Mouse (Mus musculus): ENCODE measurements around the gene Isg15. TPM values are rescaled to one million over a fixed set of nuclear protein-coding genes. Genes with fewer than 3 reads are reported as not detected.

Gene Isg15
- polyA plus RNA-seq (2015; fragmentation: Nextera tagmentation; extraction: Ambion mirVana): 1.4 and 1.8 TPM in 2 replicates

DNA sequence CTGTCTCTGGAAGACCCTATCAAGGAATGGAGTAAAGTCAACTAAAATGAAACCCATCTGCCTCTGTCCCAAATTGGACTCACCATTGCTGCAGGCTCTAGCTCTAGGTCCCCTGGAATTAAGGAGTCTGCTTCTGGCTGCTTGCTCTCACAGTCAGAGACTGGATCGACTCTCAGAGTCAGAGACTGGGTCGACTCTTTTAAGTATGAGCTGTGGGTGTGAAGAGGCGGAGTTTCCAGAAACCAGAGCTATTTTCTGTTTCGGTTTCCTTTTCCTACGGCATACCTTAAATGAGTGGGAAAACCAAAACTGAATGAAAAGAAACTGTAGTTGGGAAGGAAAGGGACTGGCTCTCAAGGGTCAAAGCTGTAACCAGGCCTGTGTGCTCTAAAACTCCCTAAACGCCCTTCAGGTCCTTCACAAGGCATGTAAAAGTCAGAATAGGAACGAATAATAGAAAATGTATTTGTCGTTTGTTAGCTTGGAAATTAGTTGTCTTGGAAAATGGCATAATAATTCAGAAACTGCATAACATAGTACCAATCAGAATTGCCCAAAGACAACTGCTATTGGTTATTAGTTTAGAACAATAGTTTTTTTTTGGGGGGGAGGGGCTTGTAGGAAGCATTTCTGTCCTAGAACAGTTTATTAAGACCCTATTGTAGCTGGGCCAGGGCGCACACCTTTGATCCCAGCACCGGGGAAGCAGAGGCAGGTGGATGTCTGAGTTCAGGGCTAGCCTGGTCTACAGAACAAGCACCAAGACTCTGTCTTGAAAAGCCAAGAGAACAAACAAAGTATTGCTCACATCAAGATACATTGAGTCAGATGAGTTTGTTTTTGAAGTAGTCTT lies at the start of gene Isg15:
Isg15 (minus strand) TSS at position 196 of the 853 bp plus-strand sequence.
- WGBS: 61% methylated on average over 10 of the region's 10 CpGs

DNA sequence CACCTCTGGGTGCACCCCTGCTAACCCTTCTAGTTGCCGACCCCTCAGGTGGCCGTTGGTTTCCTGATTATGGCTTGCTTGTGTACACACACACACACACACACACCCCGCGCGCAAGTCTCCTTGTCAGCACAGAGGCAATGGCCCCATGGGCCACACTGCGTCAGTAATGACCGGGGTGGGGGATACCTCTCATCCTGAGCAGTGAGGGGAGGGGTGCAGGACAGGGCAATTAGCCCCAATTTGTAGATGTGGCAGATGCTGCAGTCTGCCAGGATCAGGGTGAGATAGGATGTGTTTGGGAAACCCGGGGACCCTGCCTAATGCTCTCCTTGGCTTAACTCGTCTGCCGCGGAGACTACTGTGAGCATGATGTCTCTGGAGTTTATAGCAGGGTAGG lies 48.9 kb upstream of the Isg15 start:
- Histone ChIP-seq H3K27ac (ENCODE audit: low read depth, low read length) (no peak overlapping the region), H3K36me3 (ENCODE audit: control insufficient read depth, insufficient read depth, low read length) (peaks cover 33% of the 10 kb centered on the region), H3K4me2 (ENCODE audit: low read length) (no peak overlapping the region), H3K9ac (ENCODE audit: low read depth, low read length) (no peak overlapping the region), H3K27me3 (replicated peaks; ENCODE audit: control insufficient read depth, insufficient read depth, low read length) (peaks cover 3% of the 10 kb centered on the region), H3K4me1 (ENCODE audit: control insufficient read depth, insufficient read depth, low read depth, low read length) (0 out of 2 replicates have a peak, but pooled peaks cover 3% of the 10 kb centered on the region), H3K9me3 (ENCODE audit: control insufficient read depth, low read length) (no peaks in the 10 kb centered on the region), H3K4me3 (ENCODE audit: low read length) (no peak overlapping the region)
- ATAC-seq: no peak
- WGBS: 73% methylated on average over 11 of the region's 11 CpGs

More for the DNA sequence above, at the start of gene Isg15:
- Histone ChIP-seq H3K4me3 (ENCODE audit: low read length) (no peak within 1 kb of the TSS), H3K9ac (ENCODE audit: low read depth, low read length) (no peak within 1 kb of the TSS), H3K4me2 (ENCODE audit: low read length) (no peak within 1 kb of the TSS), H3K27ac (ENCODE audit: low read depth, low read length) (no peak within 1 kb of the TSS), H3K4me1 (ENCODE audit: control insufficient read depth, insufficient read depth, low read depth, low read length) (peaks cover 23% of the 10 kb centered on the region), H3K27me3 (replicated peaks; ENCODE audit: control insufficient read depth, insufficient read depth, low read length) (0 out of 2 replicates have a peak, but pooled peaks cover 2% of the 10 kb centered on the region), H3K36me3 (ENCODE audit: control insufficient read depth, insufficient read depth, low read length) (no peaks in the 10 kb centered on the region), H3K9me3 (ENCODE audit: control insufficient read depth, low read length) (no peaks in the 10 kb centered on the region)
- ATAC-seq: no peak

DNA sequence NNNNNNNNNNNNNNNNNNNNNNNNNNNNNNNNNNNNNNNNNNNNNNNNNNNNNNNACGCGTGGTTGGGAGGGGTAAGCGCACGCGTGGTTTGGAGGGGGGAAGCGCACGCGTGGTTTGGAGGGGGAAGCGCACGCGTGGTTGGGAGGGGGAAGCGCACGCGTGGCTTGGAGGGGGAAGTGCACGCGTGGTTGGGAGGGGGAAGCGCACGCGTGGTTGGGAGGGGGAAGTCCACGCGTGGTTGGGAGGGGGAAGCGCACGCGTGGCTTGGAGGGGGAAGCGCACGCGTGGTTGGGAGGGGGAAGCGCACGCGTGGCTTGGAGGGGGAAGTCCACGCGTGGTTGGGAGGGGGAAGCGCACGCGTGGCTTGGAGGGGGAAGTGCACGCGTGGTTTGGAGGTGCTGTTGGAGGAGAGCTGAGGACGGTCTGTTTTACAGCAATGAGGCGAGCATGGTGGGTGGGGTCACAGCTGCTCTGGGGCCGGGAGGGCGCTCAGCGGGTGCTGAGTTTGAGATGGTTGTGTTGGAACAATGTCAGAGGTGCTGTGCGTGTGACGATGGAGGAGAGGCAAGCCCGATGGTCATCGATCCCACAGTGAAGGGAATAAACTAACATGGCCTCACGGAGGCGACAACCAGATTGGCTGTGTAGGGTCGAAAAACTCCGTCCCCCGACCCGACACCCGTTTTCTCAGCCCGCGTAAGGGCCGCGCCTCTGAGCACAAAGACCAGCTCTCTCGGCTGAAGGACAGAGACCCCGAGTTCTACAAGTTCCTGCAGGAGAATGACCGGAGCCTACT lies 36.2 kb upstream of the Isg15 start:
- Histone ChIP-seq H3K4me3 (ENCODE audit: low read length) (peak overlapping the region; percentile 95), H3K9ac (ENCODE audit: low read depth, low read length) (peak overlapping the region; percentile 85; the same call in 1 of the 2 replicates), H3K36me3 (ENCODE audit: control insufficient read depth, insufficient read depth, low read length) (peaks cover 40% of the 10 kb centered on the region), H3K9me3 (ENCODE audit: control insufficient read depth, low read length) (no peaks in the 10 kb centered on the region), H3K4me2 (ENCODE audit: low read length) (peak overlapping the region; percentile 97), H3K4me1 (ENCODE audit: control insufficient read depth, insufficient read depth, low read depth, low read length) (peaks cover 13% of the 10 kb centered on the region), H3K27ac (ENCODE audit: low read depth, low read length) (peak overlapping the region; percentile 92; the same call in 1 of the 2 replicates), H3K27me3 (replicated peaks; ENCODE audit: control insufficient read depth, insufficient read depth, low read length) (no peaks in the 10 kb centered on the region)
- 22% methylated on average over 55 of the region's 60 CpGs for WGBS
- no peak for ATAC-seq

DNA sequence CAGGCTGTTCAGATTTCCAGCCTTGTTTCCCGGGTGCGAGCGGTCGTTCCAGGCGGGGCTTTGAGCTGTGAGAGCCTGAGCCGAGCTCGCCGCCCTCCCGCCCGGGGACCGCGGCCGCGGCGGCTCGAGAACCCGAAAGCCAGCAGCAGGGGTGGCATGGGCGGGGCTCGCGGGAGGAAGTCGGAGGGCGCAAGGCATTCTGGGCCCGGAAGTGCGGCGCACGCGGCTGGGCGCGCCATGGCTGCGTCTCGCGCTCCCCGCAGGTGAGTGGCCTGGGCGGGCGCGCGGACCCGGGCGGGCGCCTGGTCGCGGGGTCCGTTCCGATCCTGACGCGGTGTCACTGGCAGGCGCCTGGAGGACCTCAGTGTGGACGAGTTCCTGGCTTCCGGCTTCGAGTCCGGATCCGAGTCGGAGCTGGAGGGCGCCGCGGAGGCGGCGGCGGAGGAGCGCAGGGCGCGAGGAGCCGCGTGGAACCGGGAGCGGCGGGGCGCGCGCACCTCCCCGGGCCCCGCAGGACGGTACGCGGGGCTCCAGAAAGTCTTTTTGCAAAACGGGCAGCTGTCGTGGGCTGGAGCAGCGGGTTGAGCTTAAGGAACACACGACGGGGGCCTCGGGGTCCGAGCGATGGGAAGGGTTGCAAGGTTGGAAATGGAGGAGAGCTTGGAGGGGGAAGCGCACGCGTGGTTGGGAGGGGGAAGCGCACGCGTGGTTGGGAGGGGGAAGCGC lies 35.4 kb upstream of the Isg15 start, which contains the start of gene Noc2l:
Noc2l (plus strand) TSS at position 203 of the 726 bp plus-strand sequence.
- H3K4me1 ChIP-seq (ENCODE audit: control insufficient read depth, insufficient read depth, low read depth, low read length): peaks cover 13% of the 10 kb centered on the region
- under 1% methylated on average over 65 of the region's 90 CpGs for WGBS
- peaks cover 40% of the 10 kb centered on the region for H3K36me3 ChIP-seq (ENCODE audit: control insufficient read depth, insufficient read depth, low read length)
- ATAC-seq: peak; percentile 89
- peak within 1 kb of the TSS; percentile 97 for H3K4me2 ChIP-seq (ENCODE audit: low read length)
- no peaks in the 10 kb centered on the region for H3K27me3 ChIP-seq (replicated peaks; ENCODE audit: control insufficient read depth, insufficient read depth, low read length)
- peak within 1 kb of the TSS; percentile 85 for H3K9ac ChIP-seq (ENCODE audit: low read depth, low read length)
- peak within 1 kb of the TSS; percentile 92 for H3K27ac ChIP-seq (ENCODE audit: low read depth, low read length)
- H3K4me3 ChIP-seq (ENCODE audit: low read length): peak within 1 kb of the TSS; percentile 95
- no peaks in the 10 kb centered on the region for H3K9me3 ChIP-seq (ENCODE audit: control insufficient read depth, low read length)

DNA sequence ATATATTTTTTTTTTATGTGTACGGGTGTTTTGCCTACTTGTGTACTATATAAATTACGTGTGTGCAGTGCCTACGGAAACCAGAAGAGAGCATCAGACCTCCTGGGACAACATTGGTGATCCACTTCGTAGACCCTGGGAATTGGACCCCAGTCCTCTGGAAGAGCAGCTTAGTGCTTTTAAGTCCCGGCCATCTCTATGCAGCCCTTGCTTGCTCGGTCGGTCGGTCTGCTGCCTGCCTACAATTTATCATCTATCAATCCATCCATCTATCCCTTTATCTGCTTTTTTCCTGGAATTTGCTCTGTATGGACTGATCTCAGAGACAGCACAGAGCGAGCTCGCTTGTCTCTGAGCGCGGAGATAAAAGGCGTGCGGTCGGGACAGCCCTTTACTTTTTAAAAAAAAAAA lies 34.7 kb upstream of the Isg15 start:
- Histone ChIP-seq H3K4me2 (ENCODE audit: low read length) (peak overlapping the region; percentile 97), H3K4me3 (ENCODE audit: low read length) (peak overlapping the region; percentile 95), H3K4me1 (ENCODE audit: control insufficient read depth, insufficient read depth, low read depth, low read length) (peaks cover 13% of the 10 kb centered on the region), H3K36me3 (ENCODE audit: control insufficient read depth, insufficient read depth, low read length) (peaks cover 40% of the 10 kb centered on the region), H3K9ac (ENCODE audit: low read depth, low read length) (peak overlapping the region; percentile 85), H3K27me3 (replicated peaks; ENCODE audit: control insufficient read depth, insufficient read depth, low read length) (no peaks in the 10 kb centered on the region), H3K9me3 (ENCODE audit: control insufficient read depth, low read length) (no peaks in the 10 kb centered on the region), H3K27ac (ENCODE audit: low read depth, low read length) (peak overlapping the region; percentile 92)
- WGBS: under 1% methylated on average over 15 of the region's 15 CpGs
- ATAC-seq: peak; percentile 46

DNA sequence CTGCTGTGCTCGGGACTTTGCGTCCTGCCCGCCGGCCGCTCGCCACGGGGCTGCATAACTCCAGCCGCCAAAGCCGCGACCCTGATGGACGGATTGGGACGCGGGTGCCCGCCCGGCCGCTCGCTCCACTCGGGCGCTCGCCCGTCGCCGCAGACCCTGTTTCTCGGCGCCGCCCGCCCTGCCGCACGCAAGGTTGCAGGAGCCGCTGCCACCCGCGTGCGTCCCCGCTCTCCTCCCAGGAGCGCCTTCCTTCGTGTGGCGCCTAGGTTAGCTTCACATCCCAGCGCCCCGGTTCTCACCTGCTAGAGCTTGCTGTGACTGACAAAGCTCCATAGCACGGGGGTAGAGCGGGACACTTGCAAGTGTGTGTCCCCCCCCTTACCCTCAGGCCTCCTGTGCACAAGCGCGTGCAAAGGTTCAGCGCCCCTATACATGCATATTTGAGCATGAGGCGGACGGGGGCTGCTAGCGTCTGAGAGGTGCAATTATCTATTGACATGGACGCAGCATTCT lies 34.1 kb upstream of the Isg15 start, which contains the start of gene Plekhn1:
Plekhn1 (minus strand) TSS at position 157 of the 513 bp plus-strand sequence.
- H3K4me2 ChIP-seq (ENCODE audit: low read length): peak within 1 kb of the TSS; percentile 97
- no peaks in the 10 kb centered on the region for H3K9me3 ChIP-seq (ENCODE audit: control insufficient read depth, low read length)
- 0% methylated on average over 31 of the region's 48 CpGs for WGBS
- peak; percentile 64 for ATAC-seq
- H3K27ac ChIP-seq (ENCODE audit: low read depth, low read length): peak within 1 kb of the TSS; percentile 92
- peak within 1 kb of the TSS; percentile 95 for H3K4me3 ChIP-seq (ENCODE audit: low read length)
- no peaks in the 10 kb centered on the region for H3K27me3 ChIP-seq (replicated peaks; ENCODE audit: control insufficient read depth, insufficient read depth, low read length)
- peaks cover 40% of the 10 kb centered on the region for H3K36me3 ChIP-seq (ENCODE audit: control insufficient read depth, insufficient read depth, low read length)
- H3K9ac ChIP-seq (ENCODE audit: low read depth, low read length): peak within 1 kb of the TSS; percentile 85
- peaks cover 13% of the 10 kb centered on the region for H3K4me1 ChIP-seq (ENCODE audit: control insufficient read depth, insufficient read depth, low read depth, low read length)

DNA sequence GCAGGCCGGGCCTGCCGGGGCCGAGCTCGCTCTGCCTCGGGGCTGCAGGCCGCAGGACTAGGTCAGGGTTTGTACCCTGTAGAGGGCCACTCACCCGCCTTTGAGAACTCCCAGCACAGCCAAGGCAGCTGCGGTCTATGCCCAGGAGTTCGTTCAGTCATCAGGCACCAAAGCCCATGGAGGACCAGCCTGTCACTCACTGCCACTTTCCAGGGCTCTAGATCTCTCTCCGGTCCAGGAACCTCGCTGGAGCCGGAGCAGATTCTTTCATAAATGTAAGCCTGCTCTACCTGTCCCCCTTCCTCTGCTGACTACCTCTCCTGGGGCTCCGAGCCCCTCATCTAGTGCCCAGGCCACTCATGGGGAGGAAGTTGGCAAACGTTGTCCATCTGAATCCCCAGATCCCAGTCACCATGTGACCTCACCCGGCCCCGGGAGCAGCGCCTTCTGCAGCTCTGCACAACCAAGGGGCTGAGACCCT lies 33.4 kb upstream of the Isg15 start:
- Histone ChIP-seq H3K4me3 (ENCODE audit: low read length) (peak overlapping the region; percentile 95), H3K9ac (ENCODE audit: low read depth, low read length) (peak overlapping the region; percentile 84), H3K27ac (ENCODE audit: low read depth, low read length) (peak overlapping the region; percentile 92), H3K27me3 (replicated peaks; ENCODE audit: control insufficient read depth, insufficient read depth, low read length) (no peaks in the 10 kb centered on the region), H3K36me3 (ENCODE audit: control insufficient read depth, insufficient read depth, low read length) (peaks cover 39% of the 10 kb centered on the region), H3K4me1 (ENCODE audit: control insufficient read depth, insufficient read depth, low read depth, low read length) (peaks cover 13% of the 10 kb centered on the region), H3K9me3 (ENCODE audit: control insufficient read depth, low read length) (no peaks in the 10 kb centered on the region), H3K4me2 (ENCODE audit: low read length) (peak overlapping the region; percentile 97)
- ATAC-seq: 0 out of 2 replicates have a peak, but pooled peaks have one; percentile 38
- 3% methylated on average over 17 of the region's 17 CpGs for WGBS

DNA sequence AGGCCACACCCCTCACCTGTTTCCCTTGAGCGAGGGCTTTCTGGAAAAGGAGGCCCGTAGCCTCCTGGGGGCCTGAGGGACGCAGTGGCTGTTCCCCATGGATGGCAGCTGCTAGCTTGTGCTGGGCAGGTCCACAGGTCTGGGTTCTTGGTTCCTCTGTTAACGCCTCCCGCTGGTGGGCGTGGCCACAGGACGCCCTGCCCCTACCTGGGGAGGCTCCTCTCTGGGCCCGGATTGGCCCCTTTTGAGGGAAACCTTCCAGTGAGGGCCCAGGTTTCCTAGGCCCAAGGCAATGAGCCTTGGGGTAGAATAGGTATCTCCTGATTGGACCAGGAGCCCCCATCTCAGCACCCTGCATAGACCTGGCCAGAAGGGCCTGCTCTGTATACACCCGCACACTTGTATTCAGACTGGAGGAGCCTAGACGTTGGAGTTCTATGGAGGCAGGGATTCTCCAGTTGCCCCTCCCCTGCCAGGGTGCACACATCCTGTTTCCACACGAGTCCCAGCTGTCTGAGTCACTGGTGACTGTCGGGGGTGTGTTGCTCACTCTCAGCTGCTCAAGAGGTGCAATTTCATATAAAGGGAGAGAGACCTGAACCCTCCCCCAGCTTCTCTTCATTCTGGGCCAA lies 27.9 kb upstream of the Isg15 start:
- 0 out of 2 replicates have a peak overlapping the region, but pooled peaks have one; percentile 23 for H3K9ac ChIP-seq (ENCODE audit: low read depth, low read length)
- no peak overlapping the region for H3K27ac ChIP-seq (ENCODE audit: low read depth, low read length)
- no peaks in the 10 kb centered on the region for H3K27me3 ChIP-seq (replicated peaks; ENCODE audit: control insufficient read depth, insufficient read depth, low read length)
- H3K4me3 ChIP-seq (ENCODE audit: low read length): no peak overlapping the region
- WGBS: 30% methylated on average over 12 of the region's 12 CpGs
- H3K4me1 ChIP-seq (ENCODE audit: control insufficient read depth, insufficient read depth, low read depth, low read length): peaks cover 5% of the 10 kb centered on the region
- H3K36me3 ChIP-seq (ENCODE audit: control insufficient read depth, insufficient read depth, low read length): peaks cover 34% of the 10 kb centered on the region
- ATAC-seq: peak; percentile 15; the same call in 1 of the 2 replicates
- no peaks in the 10 kb centered on the region for H3K9me3 ChIP-seq (ENCODE audit: control insufficient read depth, low read length)
- H3K4me2 ChIP-seq (ENCODE audit: low read length): no peak overlapping the region

Data from hindbrain, embryonic 16.5 days (tissue).